Mouse (Mus musculus): ENCODE results near the gene Nek6.

Gene Nek6

DNA sequence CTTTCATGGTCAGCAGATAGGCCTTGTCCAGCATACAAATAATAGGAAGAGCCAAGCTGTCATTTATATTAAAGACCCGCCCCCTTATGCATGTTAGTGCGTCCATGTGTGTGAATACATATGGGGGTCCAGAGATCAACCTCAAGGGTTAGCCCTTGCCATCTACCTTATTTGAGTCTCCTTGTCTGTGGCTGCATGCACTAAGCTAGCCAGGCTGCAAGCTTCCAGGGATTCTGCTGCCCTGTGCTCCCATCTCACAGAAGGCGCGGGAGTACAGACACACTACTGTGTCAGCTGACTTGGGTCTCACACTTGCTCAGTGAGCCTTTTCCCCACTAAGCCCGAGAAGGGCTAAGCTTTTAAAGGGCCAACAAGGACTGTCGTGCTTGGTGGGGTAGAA, 29.2 kb downstream of the Nek6 start:
- DNase-seq = peak in 1 of 2 experiments; percentile 39

DNA sequence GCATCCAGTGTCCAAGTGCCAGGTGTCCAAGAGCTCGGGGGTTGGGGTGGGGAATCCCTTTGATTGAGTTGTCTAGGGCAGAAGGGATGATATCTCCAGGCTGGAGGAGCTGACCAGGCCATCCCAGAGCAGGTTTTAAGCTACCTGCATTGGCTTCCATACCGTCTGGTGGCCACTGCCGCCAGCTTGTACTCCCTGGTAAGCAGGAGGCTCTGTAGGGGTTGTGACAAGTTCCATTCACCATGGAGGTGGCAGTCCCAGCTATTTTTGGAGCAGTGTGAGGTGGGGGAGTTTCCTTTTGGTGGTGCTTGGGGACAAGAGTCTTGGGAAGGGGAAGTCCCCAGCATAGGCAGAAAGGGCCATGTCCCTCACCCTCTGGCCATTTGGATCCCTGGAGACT, 29.7 kb downstream of the Nek6 start:
- peak; percentile 34 to 42 for DNase-seq

DNA sequence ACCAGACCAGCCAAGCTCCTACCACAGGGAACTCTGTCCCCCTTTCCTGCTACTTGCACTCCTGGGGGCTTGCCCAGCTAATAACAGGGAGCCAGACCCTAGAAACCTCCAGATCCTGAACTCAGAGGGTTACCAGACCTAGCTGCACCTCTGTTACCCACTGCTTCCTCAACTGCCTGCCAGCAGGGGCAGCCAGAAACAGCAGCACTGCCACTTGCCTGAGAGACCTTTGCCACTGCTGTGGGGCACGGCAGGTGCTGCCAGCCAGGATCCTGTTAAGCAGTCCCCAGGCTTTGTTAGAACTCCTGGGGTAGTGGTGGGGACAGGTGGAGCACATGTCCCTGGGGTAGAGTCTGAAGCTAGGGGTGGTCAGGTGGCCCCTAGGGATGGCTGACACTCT, 30.1 kb downstream of the Nek6 start:
- no peak for DNase-seq

GRCm38 (mm10) chr2:38542366-38542765, 30.9 kb downstream of the Nek6 start:
- DNase-seq = no peak

DNA sequence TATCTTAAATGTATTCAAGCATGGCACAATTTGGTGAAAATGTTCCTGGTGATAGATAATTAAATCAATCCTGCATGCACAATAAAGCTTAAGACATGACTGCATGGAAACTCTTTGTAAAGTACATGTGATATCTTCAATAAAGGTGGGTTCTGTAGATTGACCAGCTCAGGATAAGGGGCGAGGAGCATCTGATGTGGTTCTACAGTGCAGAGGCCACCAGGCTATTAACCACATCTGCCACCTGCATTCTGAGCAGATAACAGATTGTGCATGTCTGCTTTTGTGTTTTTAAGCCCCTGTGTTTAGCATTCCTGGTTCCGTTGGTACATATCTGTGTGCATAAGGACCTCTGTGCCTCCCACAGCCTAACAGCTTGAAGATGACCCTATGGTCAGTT, 31.7 kb downstream of the Nek6 start:
- no peak for DNase-seq

DNA sequence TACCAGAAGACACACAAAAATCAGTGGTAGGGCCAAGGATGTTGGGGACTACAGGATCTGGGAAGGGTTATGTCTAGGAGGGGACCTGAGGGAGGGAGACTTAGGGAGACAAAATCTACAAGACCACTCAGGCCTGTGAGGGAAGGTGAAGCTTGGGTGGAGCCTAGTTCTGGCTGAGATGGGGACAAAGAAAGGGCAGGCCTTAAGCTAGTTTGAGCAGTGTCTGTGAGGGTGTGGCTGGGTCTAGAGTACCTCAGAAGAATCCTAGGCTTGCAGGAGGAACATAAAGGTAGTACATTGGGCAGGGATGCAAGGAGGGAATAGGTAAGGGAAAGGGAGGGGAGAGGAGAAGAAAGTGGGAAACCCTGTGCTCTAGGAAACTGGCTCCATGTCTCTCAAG, 32.9 kb downstream of the Nek6 start:
- DNase-seq = no peak

DNA sequence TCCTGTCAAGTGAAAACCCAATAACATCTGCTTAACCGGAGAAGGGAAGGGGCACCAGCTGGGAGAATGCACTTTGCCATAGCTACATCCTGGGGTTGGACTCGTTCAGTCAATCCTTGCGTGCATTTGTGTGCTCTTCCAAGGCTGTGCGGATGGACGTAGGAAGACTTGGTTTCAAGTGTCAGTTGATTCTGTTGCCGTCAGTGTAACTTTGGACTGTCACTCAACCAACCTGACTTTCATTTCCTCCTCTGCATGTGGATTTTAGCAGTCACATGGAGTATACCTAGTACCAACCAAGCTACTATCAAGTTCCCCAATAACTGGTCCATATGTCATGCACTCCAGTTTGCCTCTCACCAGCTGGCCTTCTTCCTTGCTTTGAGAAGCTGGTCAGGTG, 33.5 kb downstream of the Nek6 start:
- DNase-seq = no peak

GRCm38 (mm10) chr2:38545706-38546105, 34.3 kb downstream of the Nek6 start:
- DNase-seq = no peak

- no peak for DNase-seq
These were observed 34.8 kb downstream of the Nek6 start for GRCm38 (mm10) chr2:38546222-38546621.

DNA sequence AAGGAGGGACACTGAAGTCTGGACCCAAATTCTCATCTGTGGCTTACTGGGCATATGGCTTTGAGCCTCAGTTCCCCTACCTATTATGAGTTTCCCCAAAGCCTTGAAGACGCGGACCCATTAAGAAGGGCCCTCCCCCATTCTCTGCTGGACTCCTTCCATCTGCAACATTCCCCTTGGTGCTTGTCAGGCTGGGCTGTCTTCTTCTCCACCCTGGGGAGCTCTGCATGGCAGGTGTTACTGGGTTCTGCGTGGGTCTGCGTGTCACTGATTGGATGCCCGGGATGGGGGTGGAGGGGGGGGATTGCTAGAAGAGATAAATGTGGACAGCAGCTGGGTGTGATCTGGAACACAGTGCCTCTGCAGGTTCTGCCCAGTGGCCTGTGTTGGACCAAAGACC, 35.3 kb downstream of the Nek6 start:
- no peak for DNase-seq

DNA sequence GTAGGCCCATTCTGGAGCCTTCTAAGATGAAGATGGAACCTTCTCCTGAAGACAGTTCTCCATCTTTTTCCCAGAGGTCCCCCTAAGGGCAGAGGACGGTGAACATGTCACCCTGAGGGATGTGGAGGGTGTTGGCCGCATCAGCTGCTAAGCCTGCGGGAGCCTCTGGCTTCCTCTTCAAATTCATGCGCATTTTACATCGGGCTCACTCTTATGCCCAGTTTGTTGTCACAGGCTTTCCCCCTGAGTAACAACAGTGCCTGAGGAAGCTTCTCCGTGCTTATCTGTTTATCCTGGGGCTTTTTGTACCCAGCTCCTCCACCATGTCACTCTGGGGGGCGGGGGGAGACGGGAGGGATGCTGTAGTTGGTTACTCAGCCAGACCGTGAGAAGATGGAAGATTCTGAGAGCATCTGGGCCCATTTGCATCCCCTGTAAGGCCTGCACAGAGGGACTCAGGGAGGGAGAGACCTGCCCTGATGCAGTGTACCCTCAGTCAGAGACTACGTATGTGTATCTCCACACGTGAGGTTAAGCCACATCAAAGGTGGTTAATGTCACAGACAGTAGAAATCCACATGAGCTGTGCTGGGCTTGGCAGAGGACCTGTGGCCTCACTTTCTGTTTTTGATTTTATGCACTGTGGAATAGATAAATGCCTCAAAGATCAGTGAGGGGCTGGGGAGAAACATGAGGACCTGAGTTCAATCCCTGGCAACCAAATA, 36.5 kb downstream of the Nek6 start:
- no peak for DNase-seq

GRCm38 (mm10) chr2:38552004-38552443, 40.6 kb downstream of the Nek6 start:
- DNase-seq = no peak

GRCm38 (mm10) chr2:38554226-38554995, 43.0 kb downstream of the Nek6 start:
- no peak for DNase-seq

- DNase-seq = no peak
These were observed 44.2 kb downstream of the Nek6 start for GRCm38 (mm10) chr2:38555659-38556058.

DNA sequence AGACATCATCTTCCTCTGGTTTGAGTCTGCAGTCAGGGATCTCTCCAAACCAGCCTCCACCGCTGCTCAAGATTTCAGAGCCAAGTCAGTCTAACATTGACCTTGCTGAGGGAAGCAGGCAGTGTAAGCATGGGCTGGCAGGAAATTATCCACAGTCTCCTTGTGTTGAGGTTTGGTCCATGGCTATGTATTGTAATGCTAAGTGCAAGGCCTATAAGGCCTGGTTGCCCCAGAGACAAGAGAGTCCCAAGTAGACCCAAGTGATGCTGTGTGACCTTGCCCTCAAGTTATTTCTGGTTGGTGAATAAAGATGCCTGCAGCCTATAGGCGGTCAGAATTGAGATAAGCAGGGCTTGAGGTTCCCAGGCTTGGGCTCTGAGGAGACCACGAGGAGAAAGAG, 45.3 kb downstream of the Nek6 start:
- DNase-seq = no peak

DNA sequence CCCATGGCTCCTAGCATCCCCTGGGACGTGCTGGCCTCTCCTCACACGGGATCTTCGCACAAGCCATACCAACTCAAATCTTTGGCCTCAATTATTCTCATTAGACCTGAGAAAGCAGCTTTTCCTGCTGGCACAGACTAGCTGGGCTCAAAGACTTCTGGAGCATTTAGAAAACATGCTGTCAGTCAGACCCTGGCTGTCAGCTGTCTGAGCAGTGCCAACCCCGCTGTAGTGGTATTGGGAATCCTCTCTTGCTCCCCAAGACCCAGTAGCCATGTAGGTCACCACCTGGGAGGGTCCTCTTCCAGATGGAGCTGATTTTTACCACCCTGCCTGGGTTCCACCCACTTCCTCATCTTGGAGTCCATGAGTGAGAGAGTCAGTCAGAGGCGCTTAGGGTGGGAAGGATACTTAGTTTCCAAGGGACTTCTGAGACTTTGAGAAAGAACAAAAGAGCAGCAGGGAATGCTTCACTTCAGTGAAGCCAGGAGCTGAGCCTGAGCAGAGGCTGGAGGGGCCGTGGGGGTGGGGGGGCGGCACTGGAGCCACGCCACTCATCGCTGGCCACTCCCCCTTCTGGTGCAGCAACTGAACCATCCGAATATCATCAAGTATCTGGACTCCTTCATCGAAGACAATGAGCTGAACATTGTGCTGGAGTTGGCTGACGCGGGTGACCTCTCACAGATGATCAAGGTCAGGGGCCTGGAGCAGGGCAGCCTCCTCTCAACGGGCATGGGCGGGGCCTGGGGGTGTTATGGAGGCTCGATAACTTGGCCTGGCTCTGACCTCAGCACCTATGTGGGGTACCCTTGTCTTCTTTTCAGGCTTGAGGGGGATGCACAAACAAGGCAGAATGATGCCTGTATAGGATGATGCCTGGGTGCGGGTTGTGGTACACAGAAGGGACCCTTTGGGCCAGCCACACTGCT, 49.1 kb downstream of the Nek6 start:
- DNase-seq = no peak

DNA sequence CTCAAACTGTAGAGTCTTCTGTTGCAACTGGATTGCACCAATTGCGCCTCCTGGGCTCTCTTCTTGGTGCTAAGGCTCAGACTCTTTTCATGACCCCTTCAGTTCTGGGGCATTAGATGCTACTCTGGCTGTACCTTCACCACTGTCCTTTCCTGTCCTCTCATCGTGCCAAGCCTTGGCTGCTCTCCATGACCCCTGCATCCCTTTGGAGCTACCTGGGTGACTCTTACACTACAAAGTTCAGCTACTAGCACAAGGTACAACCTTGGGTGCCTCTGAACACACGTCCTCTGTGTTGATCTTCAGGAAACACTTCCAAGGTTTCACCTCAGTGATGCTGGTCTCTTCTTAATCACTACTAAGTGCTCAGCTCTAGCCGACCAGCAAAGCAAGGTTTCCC, 51.2 kb downstream of the Nek6 start:
- DNase-seq = no peak

DNA sequence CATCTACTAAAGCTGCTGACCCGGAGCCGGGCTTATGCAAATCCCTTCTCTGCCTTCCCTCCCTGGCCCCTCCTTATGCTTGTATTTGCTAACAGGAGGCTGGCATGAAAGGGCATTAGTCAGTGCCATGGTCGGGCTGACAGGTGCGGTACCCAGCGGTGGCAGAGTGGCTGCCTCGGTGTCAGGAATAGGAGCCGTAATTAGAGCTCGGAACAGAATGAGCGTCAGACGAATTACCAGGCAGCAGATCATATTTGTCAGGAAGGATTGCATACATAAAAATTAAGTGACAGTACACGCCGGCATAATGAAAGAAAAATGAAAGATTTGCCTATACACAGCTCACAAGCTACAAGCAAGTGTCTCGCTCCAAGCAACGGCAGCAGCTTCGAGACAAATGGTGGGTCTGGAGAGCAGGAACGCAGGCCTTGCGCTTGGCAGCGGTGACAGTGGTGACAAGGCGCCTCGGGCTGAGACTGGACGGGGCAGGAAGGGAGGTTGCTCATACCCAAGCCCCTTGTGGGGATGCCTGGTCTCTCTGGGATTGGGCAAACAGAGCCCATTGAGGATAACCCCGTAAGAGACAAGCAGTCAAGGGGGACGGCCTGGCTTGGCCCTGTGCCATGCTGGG, 60.6 kb downstream of the Nek6 start:
- DNase-seq = peak; percentile 81 to 83

GRCm38 (mm10) chr2:38574697-38575096, 63.3 kb downstream of the Nek6 start:
- no peak for DNase-seq

DNA sequence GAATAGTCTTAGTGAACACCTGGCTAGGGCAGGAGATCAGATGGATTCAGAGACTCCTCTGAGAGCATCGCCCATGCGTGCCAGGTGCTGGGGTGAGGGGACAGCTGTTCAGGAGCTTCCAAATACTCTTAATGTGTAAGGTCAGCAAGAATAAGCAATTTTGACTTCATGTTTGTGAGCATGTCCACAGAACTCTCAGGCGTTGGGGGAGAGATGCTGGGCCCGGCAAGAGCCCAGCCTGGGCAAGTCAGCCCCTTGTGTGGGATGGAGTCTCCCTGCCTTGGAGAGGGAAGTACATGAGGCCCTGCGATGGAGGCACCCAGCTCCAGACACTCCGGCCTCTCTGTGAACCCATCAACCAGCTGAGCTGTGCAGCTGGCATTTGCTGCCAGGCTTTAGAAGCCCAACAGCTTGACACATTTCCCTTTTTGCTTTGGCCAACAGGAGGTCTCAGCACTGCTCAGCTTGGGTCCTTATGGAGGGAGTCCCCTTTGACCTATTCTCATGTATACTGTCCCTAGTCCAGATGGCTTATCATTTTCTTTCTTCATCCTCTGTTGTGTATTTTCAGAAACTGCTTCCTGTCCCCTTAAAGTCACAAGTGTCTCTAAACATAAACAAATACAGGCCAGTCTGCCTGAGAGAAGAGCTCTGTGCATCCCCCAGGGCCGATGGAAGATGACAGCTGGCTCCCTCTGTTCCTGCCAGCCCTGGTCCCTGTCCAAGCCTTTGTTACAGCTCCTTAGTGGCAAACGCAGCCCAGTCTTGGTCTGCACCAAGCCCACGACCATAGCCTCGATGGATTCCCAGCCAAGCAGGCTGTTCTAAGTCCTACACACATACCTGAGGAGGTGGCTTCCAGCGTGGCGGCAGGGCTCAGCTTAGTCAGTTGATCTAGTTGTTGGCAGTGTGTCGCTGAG, 67.4 kb downstream of the Nek6 start:
- peak; percentile 74 to 84 for DNase-seq

- peak in 1 of 2 experiments; percentile 49 for DNase-seq
These were observed 68.1 kb downstream of the Nek6 start for GRCm38 (mm10) chr2:38579528-38579927.

- DNase-seq = no peak
These were observed 72.5 kb downstream of the Nek6 start for GRCm38 (mm10) chr2:38583982-38584381.
